Mouse (Mus musculus) left cerebral cortex, postnatal 36 days (tissue): ENCODE results near the gene Foxred1. TPM values are rescaled to one million over a fixed set of nuclear protein-coding genes. Genes with fewer than 3 reads are reported as not detected.

Experiments
- DNase-seq, 2 experiments: peaks; one replicate each; pipeline ENCODE4 v3.0.0; 2021 to 2022; ENCODE audit warnings: low spot score in 2 of 2, mixed read lengths in 1 of 2
- intact Hi-C: fragments of 180-260 bp; cut with DNase I; formaldehyde crosslinking; loops from one replicate; pipeline ENCODE4 v1.15.1; 2025
- total RNA-seq, 2 experiments: library from RNA; stranded (reverse); gene quantifications; 2 replicates each; pipeline ENCODE4 v1.2.3; 2021

Gene Foxred1
- 10 to 100 TPM; 32.4 to 41.2 TPM for total RNA-seq

- intact Hi-C loops = loop anchor here (2.0 kb wide), 1 partner anchor 56 kb away; the partner anchor contains the start of genes Fam118b and Rpusd4
- DNase-seq = peak; percentile 99
Observed at GRCm38 (mm10) chr9:35210542-35211474, at the start of gene Foxred1. Gene Foxred1, minus strand, starts transcription at chr9:35211055.

- intact Hi-C loops = no loop called here
- no peak for DNase-seq
Observed at GRCm38 (mm10) chr9:35257365-35257764, 46.5 kb upstream of the Foxred1 start.

GRCm38 (mm10) chr9:35249476-35249875 is 38.6 kb upstream of the Foxred1 start:
- intact Hi-C loops = no loop called here
- no peak for DNase-seq

GRCm38 (mm10) chr9:35247405-35247804 is 36.5 kb upstream of the Foxred1 start:
- DNase-seq = no peak
- intact Hi-C loops = no loop called here

- no peak for DNase-seq
- intact Hi-C loops = no loop called here
Observed at GRCm38 (mm10) chr9:35239734-35240133, 28.9 kb upstream of the Foxred1 start.

- intact Hi-C loops = no loop called here
- no peak for DNase-seq
Observed at GRCm38 (mm10) chr9:35238915-35239571, 28.2 kb upstream of the Foxred1 start.

- intact Hi-C loops = no loop called here
- no peak for DNase-seq
Observed at GRCm38 (mm10) chr9:35238371-35238770, 27.5 kb upstream of the Foxred1 start.

GRCm38 (mm10) chr9:35235996-35236395 is 25.1 kb upstream of the Foxred1 start:
- intact Hi-C loops = no loop called here
- DNase-seq = no peak

GRCm38 (mm10) chr9:35228671-35229070 is 17.8 kb upstream of the Foxred1 start:
- intact Hi-C loops = no loop called here
- DNase-seq = no peak

GRCm38 (mm10) chr9:35223466-35223865 is 12.6 kb upstream of the Foxred1 start:
- intact Hi-C loops = no loop called here
- no peak for DNase-seq

GRCm38 (mm10) chr9:35217963-35218362 is 7.1 kb upstream of the Foxred1 start:
- intact Hi-C loops = no loop called here
- no peak for DNase-seq

GRCm38 (mm10) chr9:35211573-35212511 is 987 bp upstream of the Foxred1 start:
- DNase-seq = no peak
- intact Hi-C loops = loop anchor here (2.0 kb wide), 1 partner anchor 55 kb away; the partner anchor contains the start of genes Fam118b and Rpusd4

- no peak for DNase-seq
- intact Hi-C loops = no loop called here
Observed at GRCm38 (mm10) chr9:35204421-35204820, 6.4 kb downstream of the Foxred1 start.

- DNase-seq = no peak
- intact Hi-C loops = no loop called here
Observed at GRCm38 (mm10) chr9:35203536-35203935, 7.3 kb downstream of the Foxred1 start.

GRCm38 (mm10) chr9:35200529-35201060 is 10.3 kb downstream of the Foxred1 start:
- intact Hi-C loops = no loop called here

GRCm38 (mm10) chr9:35199772-35200471 is 10.9 kb downstream of the Foxred1 start, which contains the start of the genes Srpr and Tirap:
Gene Srpr, plus strand, starts transcription at chr9:35200175.
Gene Tirap, minus strand, starts transcription at chr9:35200291.
- intact Hi-C loops = no loop called here

More at GRCm38 (mm10) chr9:35200529-35201060, 10.3 kb downstream of the Foxred1 start:
- DNase-seq = no peak

GRCm38 (mm10) chr9:35198945-35199771 is 11.7 kb downstream of the Foxred1 start:
- intact Hi-C loops = no loop called here
- DNase-seq = no peak

More at GRCm38 (mm10) chr9:35199772-35200471, 10.9 kb downstream of the Foxred1 start, which contains the start of the genes Srpr and Tirap:
- DNase-seq = peak; percentile 72 to 76

GRCm38 (mm10) chr9:35198351-35198750 is 12.5 kb downstream of the Foxred1 start:
- no peak for DNase-seq
- intact Hi-C loops = no loop called here
